Mouse (Mus musculus) CH12.LX (cell line): Measurements from ENCODE around the gene Podxl2.

Experiments
- CTCF ChIP-seq, 2 experiments: IDR thresholded peaks in 1 of 2; conservative IDR thresholded peaks in 1 of 2; 2 replicates each; pipeline ENCODE4 v1.5.1; 2011 to 2012; ENCODE audit warnings: low read depth in 2 of 2, low read length in 2 of 2, improper control_type of control experiment in 1 of 2, inconsistent platforms in 1 of 2, mild to moderate bottlenecking in 1 of 2, moderate library complexity in 1 of 2
- E2F4 ChIP-seq: IDR thresholded peaks from 2 replicates; pipeline ENCODE4 v1.6.1; 2011; ENCODE audit warnings: low read depth, low read length, improper control_type of control experiment; ENCODE audit not compliant: insufficient replicate concordance
- EP300 ChIP-seq: IDR thresholded peaks from 2 replicates; pipeline ENCODE4 v1.6.1; 2011; ENCODE audit warnings: low read length, improper control_type of control experiment
- NRF1 ChIP-seq: IDR thresholded peaks from 2 replicates; pipeline ENCODE4 v1.6.1; 2014; ENCODE audit warnings: low read depth, mild to moderate bottlenecking, inconsistent platforms, low read length, improper control_type of control experiment, moderate library complexity
- POLR2A ChIP-seq: IDR thresholded peaks from 2 replicates; pipeline ENCODE4 v1.6.1; 2011; ENCODE audit warnings: low read depth, mild to moderate bottlenecking, improper control_type of control experiment, low read length
- POLR2AphosphoS2 ChIP-seq: IDR thresholded peaks from 2 replicates; pipeline ENCODE4 v1.6.1; 2011; ENCODE audit warnings: low read depth, low read length, improper control_type of control experiment
- RAD21 ChIP-seq: IDR thresholded peaks from 2 replicates; pipeline ENCODE4 v1.6.1; 2011; ENCODE audit warnings: low read depth, mild to moderate bottlenecking, low read length, improper control_type of control experiment, moderate library complexity
- SMC3 ChIP-seq: IDR thresholded peaks from 2 replicates; pipeline ENCODE4 v1.6.1; 2011; ENCODE audit warnings: low read depth, low read length, improper control_type of control experiment
- USF1 ChIP-seq: IDR thresholded peaks from 2 replicates; pipeline ENCODE4 v1.6.1; 2014; ENCODE audit warnings: low read depth, mild to moderate bottlenecking, inconsistent platforms, low read length, improper control_type of control experiment
- USF2 ChIP-seq: conservative IDR thresholded peaks from 2 replicates; pipeline ENCODE4 v1.6.1; 2011; ENCODE audit warnings: low read depth, low read length, improper control_type of control experiment
- ZKSCAN1 ChIP-seq: IDR thresholded peaks from 2 replicates; pipeline ENCODE4 v1.6.1; 2012; ENCODE audit warnings: low read depth, inconsistent platforms, low read length, improper control_type of control experiment, borderline replicate concordance

GRCm38 (mm10) chr6:88901947-88902820 is 27.3 kb upstream of the Podxl2 start, which contains the start of gene Tpra1:
- no peak for TF ChIP-seq E2F4
- TF ChIP-seq CTCF (conservative IDR thresholded peaks at IDR 0.05 in 1 of 2, IDR thresholded peaks at IDR 0.05 in 1 of 2; ENCODE audit: low read depth in 2 of 2, low read length in 2 of 2) = no peak
- peak; percentile 27 for TF ChIP-seq POLR2A
- TF ChIP-seq SMC3 = no peak
- TF ChIP-seq EP300 = no peak
- peak; percentile 57 for TF ChIP-seq NRF1
- TF ChIP-seq POLR2AphosphoS2 = no peak
- TF ChIP-seq USF2 = no peak
- no peak; the same call in 1 of the 2 replicates for TF ChIP-seq USF1
- no peak for TF ChIP-seq RAD21
- TF ChIP-seq ZKSCAN1 = no peak
